ENCODE assay signal across 24 mouse cellular contexts in genomic region chr5:29657590-29658339, GRCm38 (mm10).
DNase-seq lines count a peak whose midpoint lies in the region; ATAC-seq and TF ChIP-seq lines count a peak whose summit lies in the region.
"Had no signal": no experiment of that assay in that cellular context is flagged by ENCODE, and none has a peak within 500 bp of the region (broad histone marks: within the 10 kb centered on the region; RNA-seq: fewer than 3 reads in every experiment).

No protein-coding gene starts in this region.

- H3K9ac ChIP-seq in intestine, embryonic 16.5 days (ENCODE audit: low read depth, low read length), result no peak overlapping the region
- H3K9ac ChIP-seq: embryonic facial prominence, embryonic 12.5 days; forebrain, embryonic 13.5 days; forebrain, embryonic 15.5 days; forebrain, postnatal 0 days had no signal

- H3K27me3 ChIP-seq in intestine, embryonic 16.5 days (replicated peaks; ENCODE audit: control insufficient read depth, insufficient read depth, low read length), result no peaks in the 10 kb centered on the region
- no peaks in the 10 kb centered on the region for H3K27me3 ChIP-seq in small intestine, adult 2 months (ENCODE audit: control insufficient read depth, insufficient read depth, low read length)
- H3K27me3 ChIP-seq in thymus, adult 2 months (ENCODE audit: control insufficient read depth, insufficient read depth, low read length), result no peaks in the 10 kb centered on the region
- H3K27me3 ChIP-seq: CH12.LX; embryonic facial prominence, embryonic 12.5 days; forebrain, embryonic 13.5 days; forebrain, embryonic 15.5 days had no signal

- WGBS in intestine, embryonic 16.5 days, result 72% methylated on average over 3 of the region's 3 CpGs
- 39% methylated on average over 3 of the region's 3 CpGs for WGBS in small intestine, adult 2 months
- 97% methylated on average over 3 of the region's 3 CpGs for WGBS in thymus, adult 2 months

- no peak overlapping the region for H3K4me3 ChIP-seq in intestine, embryonic 16.5 days (ENCODE audit: low read length)
- H3K4me3 ChIP-seq in small intestine, adult 2 months (ENCODE audit: low read depth, low read length), result no peak overlapping the region
- no peak overlapping the region for H3K4me3 ChIP-seq in thymus, adult 2 months (ENCODE audit: control insufficient read depth, insufficient read depth, low read length)
- H3K4me3 ChIP-seq: embryonic facial prominence, embryonic 12.5 days; forebrain, embryonic 13.5 days; forebrain, embryonic 15.5 days had no signal

- TF ChIP-seq POLR2A in small intestine, adult 2 months (IDR thresholded peaks at IDR 0.05; ENCODE audit: low read depth, low read length), result no peak
- no peak for TF ChIP-seq POLR2A in thymus, adult 2 months (IDR thresholded peaks at IDR 0.05; ENCODE audit: control insufficient read depth, extremely low read depth, insufficient read depth, low read length, poor library complexity)

- TF ChIP-seq CTCF in small intestine, adult 2 months (IDR thresholded peaks at IDR 0.05; ENCODE audit: extremely low read depth, insufficient read length, insufficient replicate concordance, low read depth, low read length), result no peak
- no peak for TF ChIP-seq CTCF in thymus, adult 2 months (IDR thresholded peaks at IDR 0.05; ENCODE audit: borderline replicate concordance, control insufficient read depth, extremely low read depth, insufficient read depth, low read length, poor library complexity)

- peaks cover 8% of the 10 kb centered on the region; the same call in 1 of the 2 replicates for H3K36me3 ChIP-seq in intestine, embryonic 16.5 days (ENCODE audit: control insufficient read depth, insufficient read depth, low read length)
- peaks cover 13% of the 10 kb centered on the region for H3K36me3 ChIP-seq in small intestine, adult 2 months (ENCODE audit: control insufficient read depth, insufficient read depth, low read length)
- H3K36me3 ChIP-seq in thymus, adult 2 months (ENCODE audit: control insufficient read depth, insufficient read depth, low read length), result peaks cover 16% of the 10 kb centered on the region

- H3K4me1 ChIP-seq in intestine, embryonic 16.5 days (ENCODE audit: control insufficient read depth, insufficient read depth, low read length), result peaks cover 3% of the 10 kb centered on the region; the same call in 1 of the 2 replicates
- peaks cover 12% of the 10 kb centered on the region; the same call in 1 of the 2 replicates for H3K4me1 ChIP-seq in small intestine, adult 2 months (ENCODE audit: control insufficient read depth, insufficient read depth, insufficient read length, low read length)
- H3K4me1 ChIP-seq in thymus, adult 2 months (replicated peaks; ENCODE audit: control insufficient read depth, insufficient read depth, low read length), result no peaks in the 10 kb centered on the region
- H3K4me1 ChIP-seq: embryonic facial prominence, embryonic 12.5 days; forebrain, embryonic 13.5 days; forebrain, embryonic 15.5 days had no signal

- peak overlapping the region; percentile 39; the same call in 1 of the 2 replicates for H3K27ac ChIP-seq in intestine, embryonic 16.5 days (ENCODE audit: low read length)
- H3K27ac ChIP-seq in small intestine, adult 2 months (ENCODE audit: insufficient read depth, low read depth, low read length), result peak overlapping the region; percentile 43
- H3K27ac ChIP-seq in thymus, adult 2 months (ENCODE audit: control insufficient read depth, insufficient read depth, low read length), result no peak overlapping the region
- H3K27ac ChIP-seq: embryonic facial prominence, embryonic 12.5 days; forebrain, embryonic 13.5 days; forebrain, embryonic 15.5 days had no signal

- H3K9me3 ChIP-seq in intestine, embryonic 16.5 days (ENCODE audit: control insufficient read depth, low read length), result no peaks in the 10 kb centered on the region
- H3K9me3 ChIP-seq: embryonic facial prominence, embryonic 12.5 days; forebrain, embryonic 13.5 days; forebrain, embryonic 15.5 days; G1E had no signal

- DNase-seq in heart, adult 11 months, result peak; percentile 34
- DNase-seq in heart, postnatal 4 days, result no peak
- no peak for DNase-seq in thymus, adult 2 months
- no peak for DNase-seq in thymus, postnatal 14 days
- DNase-seq in cerebellum, adult 18-20 months, result no peak
- DNase-seq: adrenal gland, adult 2 months; adrenal gland, postnatal 10 days; adrenal gland, postnatal 25 days; B cell, adult 2 months; cerebellum, adult 11 months; cerebellum, adult 2 months; cerebellum, adult 9-10 months; cerebellum, postnatal 14 days; cerebellum, postnatal 36 days; embryo, embryonic 11 days; forebrain, postnatal 0 days had no signal

- ATAC-seq in intestine, embryonic 16.5 days, result peak; percentile 74
- ATAC-seq: CD4-positive, CD25-positive, alpha-beta regulatory T cell, adult 4 months; forebrain, embryonic 13.5 days; forebrain, embryonic 15.5 days; forebrain, postnatal 0 days had no signal

- H3K4me2 ChIP-seq in intestine, embryonic 16.5 days (ENCODE audit: low read depth, low read length), result no peak overlapping the region
- H3K4me2 ChIP-seq: embryonic facial prominence, embryonic 12.5 days; forebrain, embryonic 13.5 days; forebrain, embryonic 15.5 days had no signal
